In the genomic region with DNA sequence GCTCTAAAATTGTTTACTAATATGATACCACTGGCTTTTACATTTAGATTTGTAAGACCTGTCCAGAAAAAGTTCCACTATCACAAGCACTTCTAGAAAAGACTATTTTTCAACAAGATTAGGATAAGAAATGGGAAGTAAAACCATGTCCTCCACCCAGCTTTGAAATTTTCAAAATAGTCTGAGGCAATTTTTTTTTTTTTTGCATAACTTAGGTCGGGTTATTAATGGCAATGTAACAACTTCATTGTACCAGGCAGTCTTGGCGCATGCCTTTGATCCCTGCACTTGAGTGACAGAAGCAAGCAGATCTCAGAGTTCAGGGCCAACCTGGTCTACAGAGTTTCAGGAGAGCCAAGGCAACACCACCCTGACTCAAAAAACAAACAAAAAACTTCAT, we compare ENCODE assay signal across 12 mouse cellular contexts. TPM values are rescaled to one million over a fixed set of nuclear protein-coding genes. Genes with fewer than 3 reads are reported as not detected.
DNase-seq lines count a peak whose midpoint lies in the region; ATAC-seq and TF ChIP-seq lines count a peak whose summit lies in the region.
"Had no signal": no experiment of that assay in that cellular context is flagged by ENCODE, and none has a peak within 500 bp of the region (broad histone marks: within the 10 kb centered on the region; RNA-seq: fewer than 3 reads in every experiment).

No protein-coding gene starts in this region.

- TF ChIP-seq CTCF in lung, embryonic 14.5 days (IDR thresholded peaks at IDR 0.05; ENCODE audit: low read depth): no peak

- peak overlapping the region; percentile 58; the same call in 1 of the 2 replicates for H3K9ac ChIP-seq in heart, embryonic 13.5 days
- no peak overlapping the region for H3K9ac ChIP-seq in heart, embryonic 11.5 days (ENCODE audit: low read depth, low read length)
- no peak overlapping the region for H3K9ac ChIP-seq in lung, embryonic 14.5 days

- H3K27me3 ChIP-seq in heart, embryonic 13.5 days (replicated peaks): no peaks in the 10 kb centered on the region
- no peaks in the 10 kb centered on the region for H3K27me3 ChIP-seq in heart, embryonic 11.5 days (ENCODE audit: control insufficient read depth, insufficient read depth, low read length)
- no peaks in the 10 kb centered on the region for H3K27me3 ChIP-seq in lung, embryonic 14.5 days (ENCODE audit: insufficient read depth, low read length)

- H3K27ac ChIP-seq in heart, embryonic 13.5 days (replicated peaks): no peak overlapping the region
- H3K27ac ChIP-seq in heart, embryonic 11.5 days (ENCODE audit: low read depth, low read length): no peak overlapping the region
- H3K27ac ChIP-seq in lung, embryonic 14.5 days (ENCODE audit: low read depth): no peak overlapping the region

- no peak overlapping the region; the same call in 1 of the 2 replicates for H3K4me3 ChIP-seq in heart, embryonic 13.5 days
- no peak overlapping the region for H3K4me3 ChIP-seq in heart, embryonic 11.5 days (ENCODE audit: low read depth, low read length)
- peak overlapping the region; percentile 88; the same call in 1 of the 2 replicates for H3K4me3 ChIP-seq in lung, embryonic 14.5 days (ENCODE audit: low read depth, low read length)

- 43% methylated on average over 2 of the region's 2 CpGs for WGBS in heart, embryonic 13.5 days
- WGBS in heart, embryonic 11.5 days (ENCODE audit: insufficient replicate concordance): 62% methylated on average over 2 of the region's 2 CpGs
- 53% methylated on average over 2 of the region's 2 CpGs for WGBS in lung, embryonic 14.5 days

- no peaks in the 10 kb centered on the region for H3K36me3 ChIP-seq in heart, embryonic 13.5 days
- no peaks in the 10 kb centered on the region for H3K36me3 ChIP-seq in heart, embryonic 11.5 days (ENCODE audit: control insufficient read depth, insufficient read depth, low read length)
- H3K36me3 ChIP-seq in lung, embryonic 14.5 days (ENCODE audit: insufficient read depth): no peaks in the 10 kb centered on the region
- H3K36me3 ChIP-seq: embryonic facial prominence, embryonic 12.5 days had no signal

- no peak for ATAC-seq in heart, embryonic 13.5 days (ENCODE audit: extremely low read depth, insufficient number of reproducible peaks, low FRiP score, low TSS enrichment)
- no peak for ATAC-seq in heart, embryonic 11.5 days (replicated peaks; ENCODE audit: insufficient number of reproducible peaks, low FRiP score, low TSS enrichment)
- no peak for ATAC-seq in lung, embryonic 14.5 days (ENCODE audit: insufficient read depth)
- peak; percentile 19; the same call in 1 of the 2 replicates for ATAC-seq in common myeloid progenitor, adult 5-6 weeks (replicated peaks; ENCODE audit: low read depth, poor library complexity, severe bottlenecking)
- ATAC-seq in monocyte, adult 5-6 weeks (replicated peaks; ENCODE audit: insufficient number of reproducible peaks, low FRiP score, low TSS enrichment, poor library complexity, severe bottlenecking): 0 out of 2 replicates have a peak, but pooled peaks have one; percentile 11

- peaks cover 70% of the 10 kb centered on the region for H3K4me1 ChIP-seq in heart, embryonic 13.5 days
- peaks cover 23% of the 10 kb centered on the region for H3K4me1 ChIP-seq in heart, embryonic 11.5 days (ENCODE audit: control insufficient read depth, insufficient read depth, low read length)
- H3K4me1 ChIP-seq in lung, embryonic 14.5 days (ENCODE audit: insufficient read depth): peaks cover 11% of the 10 kb centered on the region; the same call in 1 of the 2 replicates

- no peaks in the 10 kb centered on the region for H3K9me3 ChIP-seq in heart, embryonic 13.5 days
- no peaks in the 10 kb centered on the region for H3K9me3 ChIP-seq in heart, embryonic 11.5 days (replicated peaks; ENCODE audit: control insufficient read depth, low read length)
- H3K9me3 ChIP-seq in lung, embryonic 14.5 days (ENCODE audit: low read depth, low read length): no peaks in the 10 kb centered on the region
- H3K9me3 ChIP-seq: embryonic facial prominence, embryonic 12.5 days; megakaryocyte, embryonic 14.5 days had no signal

- no peak for DNase-seq in lung, embryonic 14.5 days
- DNase-seq in lung, postnatal 4 days: no peak
- DNase-seq in thymus, postnatal 36 days: no peak
- DNase-seq in right cerebral cortex, postnatal 4 days: no peak

- H3K4me2 ChIP-seq in heart, embryonic 13.5 days: peak overlapping the region; percentile 74
- no peak overlapping the region for H3K4me2 ChIP-seq in heart, embryonic 11.5 days
- H3K4me2 ChIP-seq in lung, embryonic 14.5 days: peak overlapping the region; percentile 65; the same call in 1 of the 2 replicates

RNA-seq across cellular contexts. Expression of a gene that starts 5.2 kb away (rescaled TPM):
- 45.7 and 49.0 TPM in 2 replicates for polyA plus RNA-seq in heart, embryonic 13.5 days (2015; fragmentation: Nextera tagmentation; extraction: Ambion mirVana)
- 41.0 and 46.7 TPM in 2 replicates for polyA plus RNA-seq in heart, embryonic 11.5 days (2014; fragmentation: Nextera tagmentation; extraction: Ambion mirVana)
- polyA plus RNA-seq in lung, embryonic 14.5 days (2014; fragmentation: Nextera tagmentation; extraction: Ambion mirVana): 60.7 and 61.2 TPM in 2 replicates
- 7.9 and 15.4 TPM in 2 replicates for total RNA-seq in common myeloid progenitor, adult 5-6 weeks (2017)
- 29.5 to 30.7 TPM (median 29.8 TPM) in 3 replicates for total RNA-seq in monocyte, adult 5-6 weeks (2017)

RNA-seq across cellular contexts. Expression of a gene that starts 30.6 kb away (rescaled TPM):
- 49.9 and 50.8 TPM in 2 replicates for polyA plus RNA-seq in heart, embryonic 13.5 days (2015; fragmentation: Nextera tagmentation; extraction: Ambion mirVana)
- 55.2 and 69.9 TPM in 2 replicates for polyA plus RNA-seq in heart, embryonic 11.5 days (2014; fragmentation: Nextera tagmentation; extraction: Ambion mirVana)
- 75.7 and 79.6 TPM in 2 replicates for polyA plus RNA-seq in lung, embryonic 14.5 days (2014; fragmentation: Nextera tagmentation; extraction: Ambion mirVana)
- total RNA-seq in common myeloid progenitor, adult 5-6 weeks (2017): 363 and 432 TPM in 2 replicates
- 256 to 830 TPM (median 616 TPM) in 3 replicates for total RNA-seq in monocyte, adult 5-6 weeks (2017)

RNA-seq across cellular contexts. Expression of a gene that starts 39.8 kb away (rescaled TPM):
- 0.13 and 0.20 TPM in 2 replicates for polyA plus RNA-seq in heart, embryonic 13.5 days (2015; fragmentation: Nextera tagmentation; extraction: Ambion mirVana)
- polyA plus RNA-seq in heart, embryonic 11.5 days (2014; fragmentation: Nextera tagmentation; extraction: Ambion mirVana): 0.57 TPM in 1 of 2 replicates, not detected in the other
- 0.11 and 0.50 TPM in 2 replicates for polyA plus RNA-seq in lung, embryonic 14.5 days (2014; fragmentation: Nextera tagmentation; extraction: Ambion mirVana)
- total RNA-seq in common myeloid progenitor, adult 5-6 weeks (2017): not detected in 2 replicates
- 0.32 TPM in 1 of 3 replicates, not detected in the others for total RNA-seq in monocyte, adult 5-6 weeks (2017)
- total RNA-seq: left cerebral cortex, postnatal 4 days had no signal
- polyA plus RNA-seq: heart, postnatal 0 days had no signal

Comparison
In these comparisons a context has a peak if more than half of its experiments do, and no peak if none do; other contexts are left out.
1. ATAC-seq: peak in common myeloid progenitor, adult 5-6 weeks (single experiment) and monocyte, adult 5-6 weeks (single experiment); none in heart, embryonic 13.5 days (single experiment), heart, embryonic 11.5 days (single experiment) and lung, embryonic 14.5 days (single experiment).